Mouse (Mus musculus): ENCODE results near the gene Man1a.

Man1a gene

GRCm38 (mm10) chr10:53913546-53914312, 162.7 kb downstream of the Man1a start:
- DNase-seq = no peak

- DNase-seq = no peak
Measured at GRCm38 (mm10) chr10:53889512-53889911, 186.9 kb downstream of the Man1a start.

GRCm38 (mm10) chr10:53888382-53889110, 187.9 kb downstream of the Man1a start:
- no peak for DNase-seq

DNA sequence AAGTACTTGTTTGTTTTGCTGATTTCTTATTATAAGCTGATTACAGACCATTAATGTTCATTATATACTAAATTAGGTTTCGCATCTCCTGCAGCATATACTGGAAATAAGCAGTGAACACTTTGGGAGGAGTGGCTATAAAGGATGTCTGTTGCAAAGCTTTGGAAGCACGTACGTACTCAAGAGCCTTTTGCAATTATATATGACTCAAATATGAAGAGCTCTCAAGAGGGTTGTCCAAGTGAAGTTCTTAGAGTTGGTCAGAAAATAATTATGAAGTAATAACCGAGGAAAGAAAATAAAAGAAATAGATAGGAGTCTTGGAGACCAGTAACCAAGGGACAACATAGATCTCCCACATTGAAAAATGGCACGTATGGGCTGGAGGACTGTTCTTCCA, 189.9 kb downstream of the Man1a start:
- DNase-seq = no peak

GRCm38 (mm10) chr10:53881310-53881709, 195.1 kb downstream of the Man1a start:
- DNase-seq = no peak

DNA sequence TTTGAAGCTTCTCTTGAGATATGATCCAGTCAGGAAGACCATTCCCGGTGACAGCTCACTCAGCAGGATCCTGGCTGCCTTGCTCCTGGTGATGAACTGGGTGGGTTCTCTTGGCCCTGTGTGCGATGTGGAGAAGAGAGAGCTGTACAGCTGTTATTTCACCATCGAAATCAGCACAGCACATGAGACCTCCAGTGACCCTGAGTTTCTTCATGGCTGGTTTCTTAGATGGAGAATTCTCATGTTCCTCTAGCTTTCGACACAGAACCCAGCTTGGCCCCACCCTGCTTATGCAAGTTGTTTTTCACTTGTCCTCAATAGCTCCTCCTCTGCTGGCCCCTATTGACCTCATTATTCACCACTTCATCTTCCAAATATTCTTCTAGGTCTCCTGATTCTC, 200.5 kb downstream of the Man1a start:
- no peak for DNase-seq

DNA sequence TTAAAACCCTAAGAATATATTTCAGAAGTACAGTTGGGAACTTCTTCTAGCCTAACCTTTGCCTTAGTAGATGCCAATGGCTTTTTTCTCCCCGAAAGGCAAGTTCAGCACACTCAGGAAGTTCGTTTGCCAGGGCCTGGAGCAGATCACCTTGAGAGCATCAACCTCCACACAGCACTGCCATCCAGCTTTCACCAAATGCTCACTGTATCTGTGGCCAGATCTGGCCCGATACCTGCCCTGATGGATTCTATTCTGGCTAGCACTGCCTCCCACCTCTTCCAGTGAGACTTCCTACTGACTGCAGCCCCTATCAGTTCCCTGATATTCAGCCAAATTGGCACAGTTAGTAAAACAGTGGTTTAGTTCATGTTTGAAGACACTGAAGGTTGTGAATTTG, 202.2 kb downstream of the Man1a start:
- DNase-seq = peak in 1 of 2 experiments; percentile 6

- DNase-seq = peak; percentile 24 to 54
Measured at GRCm38 (mm10) chr10:53863486-53864357, 212.7 kb downstream of the Man1a start.

GRCm38 (mm10) chr10:53859879-53860278, 216.5 kb downstream of the Man1a start:
- no peak for DNase-seq

DNA sequence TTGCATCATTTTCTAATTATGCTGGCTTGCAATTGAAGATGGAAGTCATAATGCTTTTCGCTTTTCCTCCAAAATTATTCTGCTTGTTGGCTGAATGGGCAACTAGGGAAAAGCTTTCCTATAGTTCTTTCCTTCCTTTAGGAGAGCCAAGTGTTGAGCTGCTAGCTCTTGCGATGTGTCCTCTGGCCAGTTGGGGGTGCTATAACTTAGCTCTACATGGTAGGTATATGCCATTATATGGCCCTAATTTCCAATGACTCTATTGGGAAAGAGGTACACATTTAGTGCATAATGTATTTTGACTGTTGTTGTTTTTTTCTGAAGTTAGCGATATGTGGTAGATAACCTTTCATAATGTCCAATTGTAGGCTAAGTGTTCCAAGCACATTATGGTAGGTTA, 217.2 kb downstream of the Man1a start:
- no peak for DNase-seq

Data from cerebellum, postnatal 25 days (tissue).